Mouse (Mus musculus) megakaryocyte, embryonic 14.5 days (primary cell): ENCODE data around the gene Ptprcap. TPM values are rescaled to one million over a fixed set of nuclear protein-coding genes. Genes with fewer than 3 reads are reported as not detected.

Experiments
- H3K27me3 ChIP-seq: replicated peaks from 2 replicates; pipeline ENCODE3; 2012; ENCODE audit warnings: inconsistent platforms
- H3K36me3 ChIP-seq: replicated peaks from 2 replicates; pipeline ENCODE3; 2012; ENCODE audit warnings: low read length, inconsistent platforms, mixed read lengths
- H3K4me1 ChIP-seq: 2 replicates; pipeline ENCODE4 v1.6.1; 2012; ENCODE audit warnings: inconsistent platforms
- H3K4me3 ChIP-seq: replicated peaks from 2 replicates; pipeline ENCODE3; 2012; ENCODE audit warnings: moderate library complexity, mild to moderate bottlenecking, inconsistent platforms
- H3K9me3 ChIP-seq: 2 replicates; pipeline ENCODE4 v1.6.1; 2012; ENCODE audit warnings: inconsistent platforms
- FLI1 ChIP-seq: IDR thresholded peaks from 2 replicates; pipeline ENCODE4 v1.6.1; 2012; ENCODE audit warnings: low read length, inconsistent platforms, mixed read lengths
- GATA1 ChIP-seq: IDR thresholded peaks from 3 replicates; pipeline ENCODE4 v1.6.1; 2012; ENCODE audit warnings: mixed read lengths, low read length, inconsistent platforms, borderline replicate concordance
- polyA plus RNA-seq: library from polyadenylated mRNA; stranded (reverse); fragments of >175 nt; gene quantifications from 2 replicates; pipeline ENCODE4 v1.2.3, GENCODE M21; 2012; ENCODE audit warnings: low replicate concordance; ENCODE audit not compliant: insufficient read depth

Gene Ptprcap
- polyA plus RNA-seq, 1 experiment: 793 TPM

DNA sequence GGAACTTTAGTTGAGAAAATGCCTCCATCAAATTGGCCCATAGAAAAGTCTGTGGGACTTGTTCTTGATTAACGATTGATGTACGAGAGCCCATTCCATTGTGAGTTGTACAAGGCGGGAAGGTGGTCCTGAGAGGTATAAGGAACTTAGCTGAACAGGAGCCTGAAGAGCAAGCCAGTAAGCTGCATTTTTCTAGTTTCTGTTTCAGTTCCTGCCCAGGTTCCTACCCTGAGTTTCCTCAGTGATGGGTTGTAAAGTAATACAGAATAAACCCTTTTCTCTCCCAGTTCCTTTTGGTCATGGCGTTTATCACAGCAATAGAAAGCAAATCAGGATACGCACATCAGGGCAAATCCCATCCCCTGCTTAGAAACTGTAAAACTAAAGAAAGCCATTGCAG lies 15.5 kb upstream of the Ptprcap start:
- peaks cover 48% of the 10 kb centered on the region for H3K4me1 ChIP-seq

DNA sequence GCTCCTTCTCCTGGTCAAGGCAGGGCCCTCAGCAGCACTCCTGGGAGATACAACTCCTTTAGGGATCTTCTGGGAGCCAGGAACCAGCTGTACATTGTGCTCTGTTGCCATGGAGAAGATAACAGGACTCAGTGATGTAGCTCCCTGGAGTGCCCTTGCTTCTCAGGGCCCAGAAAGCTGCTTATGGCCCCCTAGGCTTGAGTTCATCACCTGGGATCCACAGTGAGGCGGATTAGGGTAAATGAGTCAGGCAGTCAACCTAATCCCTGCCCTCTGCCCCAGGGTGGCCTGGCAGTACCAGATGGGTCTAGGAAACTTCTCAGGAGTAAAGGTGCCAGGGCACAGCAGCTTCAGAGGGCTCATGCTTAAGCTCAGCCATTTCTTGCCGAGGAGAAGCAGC lies 14.0 kb upstream of the Ptprcap start, which contains the start of gene Gpr152:
Gpr152 (plus strand) TSS at position 342 of the 400 bp plus-strand sequence.
- peaks cover 42% of the 10 kb centered on the region for H3K27me3 ChIP-seq
- no peak for TF ChIP-seq FLI1
- no peak for TF ChIP-seq GATA1
- no peak within 1 kb of the TSS for H3K4me3 ChIP-seq
- peaks cover 61% of the 10 kb centered on the region for H3K4me1 ChIP-seq
- no peaks in the 10 kb centered on the region for H3K9me3 ChIP-seq
- H3K36me3 ChIP-seq: no peaks in the 10 kb centered on the region

More for the DNA sequence above, 15.5 kb upstream of the Ptprcap start:
- H3K9me3 ChIP-seq: no peaks in the 10 kb centered on the region
- H3K27me3 ChIP-seq: peaks cover 36% of the 10 kb centered on the region
- no peak overlapping the region for H3K4me3 ChIP-seq
- no peak for TF ChIP-seq FLI1
- TF ChIP-seq GATA1: no peak
- peaks cover 6% of the 10 kb centered on the region for H3K36me3 ChIP-seq

DNA sequence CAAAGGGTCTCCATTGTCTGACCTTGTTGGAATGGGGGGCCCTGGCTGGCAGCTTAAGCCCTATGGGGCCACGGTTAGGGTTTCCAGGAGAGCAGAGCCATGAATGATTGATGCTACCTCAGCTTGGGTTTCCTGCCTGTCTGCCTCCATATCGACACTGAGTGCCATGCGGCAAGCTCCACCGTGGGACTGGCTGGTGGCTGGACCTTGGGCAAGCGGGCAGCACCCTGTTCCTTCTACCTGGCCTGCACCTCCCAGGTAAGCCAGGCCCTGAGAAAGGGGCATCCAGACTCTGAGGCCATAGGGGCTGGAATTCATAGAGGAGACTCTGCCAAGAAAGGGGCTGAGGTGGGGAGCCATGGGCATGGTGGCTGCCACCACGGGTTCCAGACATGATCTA lies 13.3 kb upstream of the Ptprcap start:
- H3K4me1 ChIP-seq: peaks cover 65% of the 10 kb centered on the region
- peaks cover 42% of the 10 kb centered on the region for H3K27me3 ChIP-seq
- no peaks in the 10 kb centered on the region for H3K36me3 ChIP-seq

DNA sequence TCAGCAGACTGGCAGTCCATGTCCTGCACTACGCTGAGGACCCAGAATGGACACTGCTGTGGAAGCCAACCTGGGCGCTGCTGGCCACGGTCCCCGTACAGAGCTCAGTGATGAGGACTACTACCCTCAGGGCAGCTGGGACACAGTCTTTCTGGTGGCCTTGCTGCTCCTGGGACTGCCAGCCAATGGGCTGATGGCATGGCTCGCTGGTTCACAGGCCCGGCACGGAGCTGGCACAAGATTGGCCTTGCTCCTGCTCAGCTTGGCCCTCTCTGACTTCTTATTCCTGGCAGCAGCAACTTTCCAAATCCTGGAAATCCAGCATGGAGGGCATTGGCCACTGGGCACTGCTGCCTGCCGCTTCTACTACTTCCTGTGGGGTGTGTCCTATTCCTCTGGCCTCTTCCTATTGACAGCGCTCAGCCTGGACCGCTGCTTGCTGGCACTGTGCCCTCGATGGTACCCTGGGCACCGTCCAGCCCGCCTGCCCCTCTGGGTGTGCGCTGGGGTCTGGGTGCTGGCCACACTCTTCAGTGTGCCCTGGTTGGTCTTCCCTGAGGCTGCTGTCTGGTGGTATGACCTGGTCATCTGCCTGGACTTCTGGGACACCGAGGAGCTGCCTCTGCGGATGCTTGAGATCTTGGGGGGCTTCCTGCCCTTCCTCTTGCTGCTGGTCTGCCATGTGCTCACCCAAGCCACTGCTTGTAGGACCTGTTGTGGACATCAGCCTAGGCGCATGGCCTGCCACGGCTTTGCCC lies 10.8 kb upstream of the Ptprcap start:
- no peaks in the 10 kb centered on the region; the same call in 1 of the 2 replicates for H3K9me3 ChIP-seq
- no peak overlapping the region for H3K4me3 ChIP-seq
- TF ChIP-seq GATA1 (no peak), FLI1 (no peak)
- H3K27me3 ChIP-seq: peaks cover 40% of the 10 kb centered on the region
- peaks cover 69% of the 10 kb centered on the region for H3K4me1 ChIP-seq
- H3K36me3 ChIP-seq: peaks cover 2% of the 10 kb centered on the region

More for the DNA sequence above, 13.3 kb upstream of the Ptprcap start:
- Histone ChIP-seq H3K9me3 (no peaks in the 10 kb centered on the region), H3K4me3 (no peak overlapping the region)
- TF ChIP-seq GATA1 (no peak), FLI1 (no peak)

DNA sequence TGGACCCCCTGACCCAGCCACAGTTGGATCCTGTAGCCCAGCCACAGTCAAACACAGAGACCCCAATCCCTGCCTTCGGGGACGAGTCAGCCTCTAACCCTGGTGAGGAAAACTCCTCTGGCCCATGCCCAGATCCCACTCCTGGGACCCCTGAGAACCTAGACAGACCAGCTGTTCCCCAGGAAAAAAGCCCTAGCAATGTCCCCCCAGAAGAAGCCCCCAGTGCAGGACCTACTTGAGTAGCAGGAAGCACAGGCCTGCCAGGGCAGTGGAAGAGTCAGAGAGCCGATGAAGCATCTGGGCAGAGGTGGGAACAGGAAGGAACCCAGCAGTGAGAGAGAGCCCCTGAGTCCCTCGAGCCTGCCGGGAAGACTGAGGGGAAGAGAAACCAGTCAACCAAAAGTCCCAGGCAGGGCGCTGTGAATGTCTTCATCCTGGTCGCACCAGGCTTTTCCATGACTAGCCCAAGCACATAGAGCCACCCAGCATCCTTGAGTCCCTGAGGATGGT lies 9.6 kb upstream of the Ptprcap start, which contains the start of gene Cabp4:
Cabp4 (minus strand) TSS at position 275 of the 510 bp plus-strand sequence.
- Histone ChIP-seq H3K36me3 (peaks cover 2% of the 10 kb centered on the region), H3K4me3 (no peak within 1 kb of the TSS), H3K4me1 (peaks cover 68% of the 10 kb centered on the region), H3K9me3 (no peaks in the 10 kb centered on the region; the same call in 1 of the 2 replicates), H3K27me3 (peaks cover 35% of the 10 kb centered on the region)
- TF ChIP-seq FLI1 (no peak), GATA1 (no peak)

DNA sequence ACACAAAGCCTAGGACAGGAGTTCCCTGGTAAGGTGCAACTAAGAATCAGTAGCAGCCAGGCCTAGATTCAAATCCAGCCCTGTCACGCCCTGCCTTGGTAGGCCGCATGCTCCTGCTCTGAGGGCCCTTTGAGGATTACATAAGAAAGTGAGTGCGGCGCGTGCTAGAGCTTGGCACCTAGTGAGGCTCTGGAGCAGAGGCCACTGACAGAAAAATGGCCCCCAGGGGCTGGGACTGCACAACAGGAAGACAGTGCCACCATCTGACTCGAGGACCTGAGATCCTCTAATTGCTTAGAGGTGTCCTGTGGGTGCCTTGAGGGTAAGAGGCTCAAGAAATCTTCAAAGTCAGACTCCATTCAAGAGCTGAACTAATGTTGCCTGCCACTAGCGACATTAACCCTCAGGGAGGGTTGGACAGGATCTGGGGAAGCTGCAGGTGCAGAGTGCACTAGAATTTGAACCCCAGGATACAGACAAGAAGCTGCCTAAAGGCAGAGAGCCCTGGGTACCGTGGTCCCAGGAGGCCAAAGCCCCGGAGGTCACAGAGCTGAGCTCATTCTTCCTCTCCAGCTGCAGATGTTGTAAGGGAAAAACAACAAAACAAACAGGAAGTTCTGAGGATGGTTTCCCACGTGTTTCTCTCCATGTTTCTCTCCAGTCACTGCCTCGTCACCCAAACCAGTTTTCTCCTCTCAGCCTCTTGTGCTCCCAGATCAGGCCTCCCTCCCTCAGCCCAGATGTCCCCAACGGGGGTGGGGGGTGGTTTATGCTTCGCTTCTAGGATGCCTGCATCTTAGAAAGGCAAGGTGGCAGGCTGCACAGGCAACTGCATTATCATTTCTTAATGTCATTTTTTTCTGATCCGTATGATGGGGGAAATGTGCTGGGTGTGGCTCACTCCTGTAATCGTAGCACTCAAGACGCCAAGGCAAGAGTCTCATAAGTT lies 8.6 kb upstream of the Ptprcap start:
- peaks cover 30% of the 10 kb centered on the region for H3K27me3 ChIP-seq
- peaks cover 11% of the 10 kb centered on the region for H3K36me3 ChIP-seq
- no peaks in the 10 kb centered on the region; the same call in 1 of the 2 replicates for H3K9me3 ChIP-seq
- H3K4me3 ChIP-seq: no peak overlapping the region
- peaks cover 69% of the 10 kb centered on the region for H3K4me1 ChIP-seq
- TF ChIP-seq FLI1 (no peak), GATA1 (no peak)

DNA sequence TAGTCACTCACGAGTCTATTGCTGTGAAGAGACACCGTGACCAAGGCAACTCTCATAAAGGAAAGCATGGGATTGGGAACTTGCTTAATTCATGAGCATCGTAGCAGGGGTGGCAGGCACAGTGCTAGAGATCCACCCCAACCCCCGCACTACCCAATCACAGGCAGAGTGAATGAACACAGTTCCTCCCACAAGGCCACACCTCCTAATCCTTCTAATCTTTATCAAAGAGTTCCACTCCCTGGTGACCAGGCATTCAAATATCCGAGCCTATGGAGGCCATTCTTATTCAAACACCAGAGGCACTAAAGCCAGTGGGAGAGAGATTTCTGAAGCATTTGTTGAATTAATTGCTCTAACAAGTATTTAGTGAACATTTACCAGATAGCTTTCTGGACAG lies 7.5 kb upstream of the Ptprcap start:
- no peaks in the 10 kb centered on the region; the same call in 1 of the 2 replicates for H3K9me3 ChIP-seq
- peaks cover 22% of the 10 kb centered on the region for H3K36me3 ChIP-seq
- H3K4me1 ChIP-seq: peaks cover 73% of the 10 kb centered on the region
- TF ChIP-seq FLI1: no peak
- no peak for TF ChIP-seq GATA1
- peaks cover 20% of the 10 kb centered on the region for H3K27me3 ChIP-seq
- no peak overlapping the region for H3K4me3 ChIP-seq

DNA sequence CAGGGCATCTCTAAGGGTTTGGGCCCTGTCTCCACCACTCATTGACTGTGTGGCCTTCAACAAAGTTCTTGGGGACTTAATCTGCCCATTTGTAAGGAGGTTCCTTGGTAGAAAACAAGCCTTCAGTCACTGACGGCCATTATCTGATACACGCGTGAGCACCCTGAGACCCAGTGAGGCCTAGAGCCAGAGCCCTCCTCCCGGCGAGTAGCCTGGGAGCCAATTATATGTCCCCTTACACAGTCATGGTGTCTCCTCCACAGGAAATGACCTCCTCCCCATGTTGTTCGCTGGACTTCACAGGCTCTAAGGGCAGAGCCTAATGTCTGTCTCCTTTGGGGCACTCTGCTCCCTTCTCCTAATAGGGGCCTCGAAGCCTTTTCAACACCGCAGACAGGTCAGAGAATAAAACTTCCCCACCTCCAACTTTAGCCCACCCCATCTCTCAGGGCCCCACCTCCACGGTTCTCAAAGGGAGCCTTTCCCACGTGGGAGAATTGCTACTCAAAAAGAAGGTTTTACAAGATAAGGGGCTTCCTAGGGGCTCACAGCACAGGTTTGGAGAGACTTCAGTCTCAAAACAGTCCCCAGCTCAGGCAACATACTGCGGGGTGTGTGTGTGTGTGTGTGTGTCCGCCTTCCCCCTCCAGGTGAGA lies 6.9 kb upstream of the Ptprcap start:
- Histone ChIP-seq H3K27me3 (peaks cover 15% of the 10 kb centered on the region), H3K9me3 (no peaks in the 10 kb centered on the region; the same call in 1 of the 2 replicates), H3K4me3 (no peak overlapping the region), H3K4me1 (peaks cover 79% of the 10 kb centered on the region), H3K36me3 (peaks cover 28% of the 10 kb centered on the region)
- TF ChIP-seq FLI1 (no peak), GATA1 (no peak)

DNA sequence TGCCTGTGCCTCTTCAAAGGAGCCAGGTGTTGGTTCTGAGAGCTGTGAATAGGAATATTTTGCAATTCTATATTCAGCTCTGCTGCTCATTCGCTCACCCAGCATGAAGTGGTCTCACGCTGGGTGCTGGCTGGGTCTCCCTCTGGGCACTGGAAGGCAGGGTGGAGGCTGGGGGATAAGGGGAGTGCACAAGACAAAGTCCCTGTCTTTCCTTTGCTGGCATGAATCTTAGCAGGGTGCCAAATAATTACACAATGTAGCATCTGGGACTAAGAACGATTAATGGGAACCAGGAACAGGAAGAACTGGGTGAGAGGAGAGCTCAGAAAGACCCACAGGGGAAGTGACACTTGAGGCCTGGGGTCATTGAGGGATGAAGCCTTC lies 6.4 kb upstream of the Ptprcap start:
- TF ChIP-seq FLI1 (no peak), GATA1 (no peak)
- peaks cover 84% of the 10 kb centered on the region for H3K4me1 ChIP-seq
- H3K4me3 ChIP-seq: no peak overlapping the region
- H3K9me3 ChIP-seq: no peaks in the 10 kb centered on the region; the same call in 1 of the 2 replicates
- peaks cover 33% of the 10 kb centered on the region for H3K36me3 ChIP-seq
- peaks cover 13% of the 10 kb centered on the region for H3K27me3 ChIP-seq
